17 mouse cellular contexts compared by ENCODE assay signal in the genomic region with DNA sequence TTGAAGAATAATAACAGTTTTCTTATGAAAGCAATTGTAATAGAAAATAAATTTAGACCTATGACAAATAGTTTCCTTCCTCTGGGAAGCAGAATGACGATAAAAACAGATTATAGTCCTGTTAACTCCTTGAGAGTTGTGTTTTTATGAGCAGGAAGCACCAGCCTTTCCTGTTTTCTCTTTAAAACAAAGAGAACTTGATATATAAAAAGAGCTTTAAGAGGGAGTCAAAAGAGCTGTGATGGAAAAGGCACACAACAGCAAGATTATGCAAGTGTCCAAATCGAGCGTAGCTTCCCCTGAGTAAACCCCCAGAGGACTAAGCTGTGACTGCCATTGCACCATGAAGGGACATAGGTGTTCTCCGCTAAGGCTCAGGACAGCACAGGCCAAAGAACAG. TPM values are rescaled to one million over a fixed set of nuclear protein-coding genes. Genes with fewer than 3 reads are reported as not detected.
A peak's percentile ranks its signal among the peaks of the same experiment; 100 is the strongest.
DNase-seq lines count a peak whose midpoint lies in the region; ATAC-seq and TF ChIP-seq lines count a peak whose summit lies in the region.
"Had no signal": no experiment of that assay in that cellular context is flagged by ENCODE, and none has a peak within 500 bp of the region (broad histone marks: within the 10 kb centered on the region; RNA-seq: fewer than 3 reads in every experiment).

No protein-coding gene starts in this region.

- H3K4me3 ChIP-seq in left cerebral cortex, adult 2 months = no peak overlapping the region
- no peak overlapping the region for H3K4me3 ChIP-seq in heart, embryonic 16.5 days (ENCODE audit: low read length)
- H3K4me3 ChIP-seq: embryonic facial prominence, embryonic 12.5 days; hindbrain, embryonic 10.5 days; limb, embryonic 12.5 days; midbrain, embryonic 12.5 days had no signal

- H3K27ac ChIP-seq in left cerebral cortex, adult 2 months = peak overlapping the region; percentile 71
- H3K27ac ChIP-seq in heart, embryonic 16.5 days (ENCODE audit: low read length) = peak overlapping the region; percentile 74
- H3K27ac ChIP-seq: embryonic facial prominence, embryonic 12.5 days; hindbrain, embryonic 10.5 days; limb, embryonic 12.5 days; midbrain, embryonic 12.5 days had no signal

- H3K4me1 ChIP-seq in heart, embryonic 16.5 days (ENCODE audit: control insufficient read depth, insufficient read depth, low read length) = peaks cover 10% of the 10 kb centered on the region; the same call in 1 of the 2 replicates
- H3K4me1 ChIP-seq: embryonic facial prominence, embryonic 12.5 days; hindbrain, embryonic 10.5 days; midbrain, embryonic 12.5 days had no signal

- H3K36me3 ChIP-seq in heart, embryonic 16.5 days (ENCODE audit: control insufficient read depth, insufficient read depth) = peaks cover 2% of the 10 kb centered on the region; the same call in 1 of the 2 replicates
- H3K36me3 ChIP-seq: embryonic facial prominence, embryonic 12.5 days; limb, embryonic 12.5 days had no signal

- no peak for DNase-seq in frontal cortex, postnatal 25 days (ENCODE audit: low spot score in 2 of 2)
- DNase-seq in left cerebral cortex, adult 2 months (ENCODE audit: extremely low spot score in 1 of 2, low spot score in 2 of 2) = no peak
- DNase-seq in left cerebral cortex, postnatal 14 days (ENCODE audit: low spot score in 2 of 2) = no peak
- DNase-seq in 416B (ENCODE audit: low read depth) = peak; percentile 74
- no peak for DNase-seq in cerebellum, postnatal 25 days
- no peak for DNase-seq in adrenal gland, postnatal 4 days (ENCODE audit: low spot score in 2 of 2)
- DNase-seq: cerebellum, adult 11 months; right cerebral cortex, postnatal 4 days; thymus, postnatal 25 days had no signal

- no peak overlapping the region for H3K9ac ChIP-seq in heart, embryonic 16.5 days (ENCODE audit: low read length)
- H3K9ac ChIP-seq: embryonic facial prominence, embryonic 12.5 days; limb, embryonic 12.5 days; midbrain, embryonic 12.5 days had no signal

- 53% methylated on average over 4 of the region's 4 CpGs for WGBS in heart, embryonic 16.5 days

- H3K9me3 ChIP-seq in heart, embryonic 16.5 days (replicated peaks; ENCODE audit: control insufficient read depth, low read length) = 0 out of 2 replicates have a peak, but pooled peaks cover 2% of the 10 kb centered on the region
- H3K9me3 ChIP-seq: embryonic facial prominence, embryonic 12.5 days; limb, embryonic 12.5 days had no signal

- TF ChIP-seq CTCF in left cerebral cortex, adult 2 months (IDR thresholded peaks at IDR 0.05) = no peak

- peak; percentile 24; the same call in 1 of the 2 replicates for ATAC-seq in frontal cortex, adult (ENCODE audit: low TSS enrichment)
- no peak for ATAC-seq in heart, embryonic 16.5 days (replicated peaks; ENCODE audit: extremely low read depth, insufficient read depth, low FRiP score)
- ATAC-seq: forebrain, embryonic 14.5 days had no signal

- no peak overlapping the region for H3K4me2 ChIP-seq in heart, embryonic 16.5 days (ENCODE audit: low read depth, low read length)
- H3K4me2 ChIP-seq: embryonic facial prominence, embryonic 12.5 days; limb, embryonic 12.5 days; midbrain, embryonic 12.5 days had no signal

- no peaks in the 10 kb centered on the region for H3K27me3 ChIP-seq in heart, embryonic 16.5 days (ENCODE audit: control insufficient read depth, insufficient read depth, low read length)
- H3K27me3 ChIP-seq: embryonic facial prominence, embryonic 12.5 days; limb, embryonic 12.5 days; midbrain, embryonic 12.5 days had no signal

- intact Hi-C loops in left cerebral cortex, adult 2 months (cut with DNase I) = no loop called here
- intact Hi-C loops in left cerebral cortex, postnatal 14 days (cut with DNase I) = no loop called here

RNA-seq across cellular contexts. Expression of a gene that starts 9.9 kb away (rescaled TPM):
- total RNA-seq in left cerebral cortex, adult 2 months (2021) = 100 to 1,000 TPM; 197 to 200 TPM
- 100 to 1,000 TPM; 221 to 230 TPM for total RNA-seq in left cerebral cortex, postnatal 14 days (2021)
- 65.3 and 72.3 TPM in 2 replicates for polyA plus RNA-seq in heart, embryonic 16.5 days (2015; fragmentation: Nextera tagmentation; extraction: Ambion mirVana)
- total RNA-seq in adrenal gland, postnatal 4 days (2021) = 10 to 100 TPM; 25.0 to 28.6 TPM

RNA-seq across cellular contexts. Expression of a gene that starts 39.7 kb away (rescaled TPM):
- total RNA-seq in left cerebral cortex, adult 2 months (2021) = not detected
- total RNA-seq in left cerebral cortex, postnatal 14 days (2021) = not detected
- polyA plus RNA-seq in heart, embryonic 16.5 days (2015; fragmentation: Nextera tagmentation; extraction: Ambion mirVana) = 1.7 and 3.3 TPM in 2 replicates
- total RNA-seq in adrenal gland, postnatal 4 days (2021) = not detected
- total RNA-seq: adrenal gland, adult 18-20 months had no signal
- polyA plus RNA-seq: forebrain, embryonic 14.5 days; hindbrain, embryonic 10.5 days; limb, embryonic 12.5 days; midbrain, embryonic 12.5 days had no signal

Comparison
In these comparisons a context has a peak if more than half of its experiments do, and no peak if none do; other contexts are left out.
1. RNA of a gene that starts 9.9 kb away (total RNA-seq): 221 to 230 TPM in left cerebral cortex, postnatal 14 days and 197 to 200 TPM in left cerebral cortex, adult 2 months; 25.0 to 28.6 TPM in adrenal gland, postnatal 4 days; every median in the first group is over 4 times any median in the second.